Mouse (Mus musculus): ENCODE data around the gene Rbm47.
"Not testable (repeated sequence)": the region's sequence is repeated elsewhere in the genome, so short reads cannot be mapped to it uniquely, and the experiment has no call there.

The Rbm47 gene

GRCm38 (mm10) chr5:66013999-66014398 is 158.9 kb downstream of the Rbm47 start:
- no peak for DNase-seq

DNA sequence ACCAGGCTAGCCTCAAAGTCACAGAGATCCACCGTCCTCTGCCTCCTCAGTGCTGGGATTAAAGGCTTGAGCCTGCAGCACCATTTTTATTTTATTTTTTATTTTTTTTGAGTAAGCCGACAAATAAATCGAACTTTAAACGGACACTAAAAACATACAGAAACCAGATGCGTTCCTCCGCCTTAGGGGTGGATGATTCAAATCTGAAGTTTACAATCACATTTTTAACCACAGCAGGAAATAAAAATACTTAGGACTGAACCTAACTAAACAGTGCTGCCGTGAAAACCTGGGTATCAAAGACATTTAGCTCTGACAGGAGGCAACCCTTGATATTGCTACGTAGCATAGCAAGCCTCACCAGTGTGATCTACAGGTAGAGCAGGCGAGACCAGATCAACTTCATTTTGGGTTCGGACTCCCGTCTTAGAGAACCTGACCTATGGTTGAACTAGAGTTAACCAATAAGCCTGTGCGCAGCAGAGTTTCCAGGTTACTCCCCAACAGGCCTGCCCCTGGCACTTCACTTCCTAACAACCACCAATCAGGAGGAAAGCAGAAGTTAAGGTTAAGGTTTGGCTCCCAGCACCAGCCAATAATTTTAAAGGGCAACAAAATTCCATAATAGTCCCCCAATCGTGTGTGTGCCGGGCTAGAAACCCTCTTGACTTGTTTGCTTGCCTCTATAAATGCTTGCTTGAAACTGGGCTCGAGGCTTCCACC is 164.5 kb downstream of the Rbm47 start:
- no peak for DNase-seq

DNA sequence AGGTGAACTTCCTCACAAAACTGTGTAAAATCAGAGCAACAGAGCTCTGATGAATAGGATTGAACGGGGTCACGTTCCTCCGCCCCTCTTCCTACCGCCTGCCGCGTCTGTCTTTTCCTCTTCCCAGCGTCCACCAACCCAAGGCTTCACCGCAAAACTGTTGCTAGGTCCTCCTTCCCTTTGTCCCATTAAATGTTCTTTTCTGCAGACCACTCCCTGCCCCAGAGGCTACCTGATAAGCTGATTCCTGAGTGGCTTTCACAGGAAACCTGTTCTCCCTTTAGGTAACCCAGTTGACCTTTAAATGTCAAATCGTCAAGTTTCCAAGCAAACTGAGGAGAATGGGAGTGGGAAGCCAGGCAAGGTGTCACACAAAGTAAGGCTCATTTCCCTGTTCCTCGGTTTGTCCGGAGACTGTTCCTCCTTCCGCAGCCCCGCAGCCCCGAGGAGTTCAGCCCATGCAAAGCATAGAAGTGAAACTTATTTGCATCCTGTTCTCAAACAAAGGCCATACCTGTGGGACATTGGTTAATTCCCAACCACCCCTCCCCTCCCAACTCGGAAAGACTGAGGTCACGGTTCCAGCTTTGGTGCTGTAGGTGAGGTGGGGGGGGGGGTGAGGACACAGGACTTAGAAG is 167.8 kb downstream of the Rbm47 start:
- DNase-seq, result no peak

DNA sequence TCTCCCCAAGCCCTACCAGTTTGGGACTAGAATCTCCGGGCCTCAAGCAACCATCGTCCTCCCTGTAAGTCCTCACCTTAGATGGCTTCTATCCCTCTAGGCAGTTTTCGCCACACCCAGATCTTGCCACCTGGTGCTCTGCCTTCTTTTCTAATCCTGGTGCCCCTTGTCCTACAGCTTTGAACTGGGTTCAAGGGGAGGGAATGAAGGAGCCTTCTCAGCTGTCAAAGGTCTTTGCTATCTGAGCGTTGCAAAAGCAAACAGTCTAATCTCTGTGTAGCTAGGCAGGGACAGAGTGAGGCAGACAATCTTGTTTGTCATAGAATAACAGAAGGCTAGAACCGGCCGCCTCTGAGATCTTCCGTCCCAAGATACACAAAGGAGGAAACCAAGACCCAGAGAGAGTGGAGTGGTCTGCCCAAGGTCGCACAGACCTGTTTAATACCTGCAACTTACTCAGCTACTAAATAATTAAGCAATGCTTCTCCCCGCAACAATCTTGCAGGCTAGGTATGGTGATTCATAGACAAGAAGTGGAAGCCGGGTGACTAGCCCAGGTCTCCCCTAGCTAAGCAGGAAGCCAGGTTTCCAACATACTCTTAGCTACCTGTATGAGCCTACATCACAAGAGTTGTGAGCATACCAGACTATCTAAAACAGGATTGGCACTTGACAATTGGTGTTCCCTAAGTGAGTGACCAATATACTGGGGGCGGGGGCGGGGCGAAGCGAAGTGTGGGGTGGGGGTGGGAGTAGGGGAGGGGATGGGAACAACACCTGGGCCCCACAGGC is 168.6 kb downstream of the Rbm47 start, which contains the start of gene 9130230L23Rik:
9130230L23Rik (minus strand) TSS at position 152 of the 792 bp plus-strand sequence.
- no peak for DNase-seq

DNA sequence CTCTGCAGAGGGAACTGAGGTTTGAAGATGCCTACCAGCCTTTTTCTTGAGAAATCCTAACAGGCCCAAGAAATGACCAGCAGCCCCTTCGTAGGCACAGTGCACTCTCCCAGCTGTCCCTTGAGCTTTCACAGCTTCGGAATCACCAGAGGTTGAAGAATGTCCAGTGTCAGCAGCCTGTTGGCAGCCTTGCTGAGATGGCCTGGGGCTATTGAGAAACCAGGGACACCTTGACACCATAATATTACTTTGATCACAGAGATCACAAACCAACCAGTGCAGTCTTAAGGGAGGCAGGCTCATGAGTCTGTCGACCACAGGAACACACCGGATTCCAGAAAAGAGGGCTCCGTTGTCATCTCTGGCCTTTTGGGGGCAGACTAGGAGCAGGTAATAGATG is 171.7 kb downstream of the Rbm47 start:
- DNase-seq, result no peak

DNA sequence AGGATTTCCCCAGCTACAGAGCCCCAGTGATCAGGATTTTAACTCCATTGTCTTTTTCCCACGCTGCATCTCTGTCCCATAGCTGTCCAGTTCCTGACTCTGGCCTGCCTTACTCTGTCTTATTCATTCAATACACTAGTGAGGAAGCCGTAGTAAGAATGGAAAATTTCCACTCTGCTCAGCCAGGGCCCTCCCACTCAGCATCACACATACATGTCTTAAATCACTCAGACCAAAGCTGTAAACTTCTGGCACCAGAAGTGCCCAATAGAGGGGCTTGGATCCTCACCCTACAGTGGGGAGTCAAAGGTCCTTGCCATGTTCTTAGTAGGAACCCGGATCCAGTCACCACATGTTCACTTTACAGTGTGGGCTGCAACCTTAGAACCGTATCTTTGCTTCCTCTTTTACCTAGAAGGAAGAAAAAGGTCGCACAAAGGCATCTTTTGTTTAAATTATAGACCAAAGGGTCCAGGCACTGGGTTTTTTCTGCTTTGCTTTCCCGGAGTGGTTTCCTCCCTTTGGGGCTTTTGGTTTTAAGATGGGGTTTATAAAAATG is 172.3 kb downstream of the Rbm47 start:
- DNase-seq, result no peak

GRCm38 (mm10) chr5:66000074-66000473 is 172.8 kb downstream of the Rbm47 start:
- DNase-seq, result peak; percentile 42 to 62

DNA sequence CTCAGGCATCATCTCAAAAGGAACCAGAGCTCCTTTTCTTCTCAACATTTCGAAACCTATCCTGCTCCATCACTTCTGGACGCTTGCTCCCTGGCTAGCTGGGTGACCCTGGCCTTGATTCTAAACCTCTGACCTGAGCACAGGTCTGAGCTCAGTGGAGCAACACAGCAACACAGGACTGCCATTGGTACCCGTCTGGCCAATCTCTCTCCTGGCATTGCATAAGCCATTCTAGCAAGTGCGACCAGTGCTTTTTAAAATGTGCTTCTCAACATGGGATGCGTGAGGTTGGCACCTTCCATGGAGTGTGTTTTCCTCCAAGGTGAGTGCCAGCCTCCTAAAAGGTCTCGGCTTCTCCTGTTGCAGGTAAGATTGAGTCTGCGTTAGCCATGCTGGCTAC is 173.8 kb downstream of the Rbm47 start:
- DNase-seq, result peak in 1 of 2 experiments; percentile 11

DNA sequence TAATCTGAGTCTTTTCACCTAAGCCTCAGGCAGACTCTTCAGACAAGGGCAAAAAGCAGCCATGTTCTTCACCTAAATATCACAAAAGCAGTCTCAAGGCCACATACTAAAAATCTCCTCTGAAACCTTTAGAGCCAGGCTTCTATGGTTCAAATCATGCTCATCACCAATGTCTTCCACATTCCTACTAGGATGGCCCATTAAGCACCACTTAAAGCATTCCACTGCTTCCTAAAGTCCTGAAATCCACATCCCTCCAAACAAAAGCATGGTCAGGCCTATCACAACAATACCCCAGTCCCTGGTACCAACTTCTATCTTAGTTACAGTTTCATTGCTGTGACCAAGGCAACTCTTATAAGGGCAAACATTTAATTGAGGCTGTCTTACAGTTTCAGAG is 175.1 kb downstream of the Rbm47 start:
- DNase-seq, result no peak

DNA sequence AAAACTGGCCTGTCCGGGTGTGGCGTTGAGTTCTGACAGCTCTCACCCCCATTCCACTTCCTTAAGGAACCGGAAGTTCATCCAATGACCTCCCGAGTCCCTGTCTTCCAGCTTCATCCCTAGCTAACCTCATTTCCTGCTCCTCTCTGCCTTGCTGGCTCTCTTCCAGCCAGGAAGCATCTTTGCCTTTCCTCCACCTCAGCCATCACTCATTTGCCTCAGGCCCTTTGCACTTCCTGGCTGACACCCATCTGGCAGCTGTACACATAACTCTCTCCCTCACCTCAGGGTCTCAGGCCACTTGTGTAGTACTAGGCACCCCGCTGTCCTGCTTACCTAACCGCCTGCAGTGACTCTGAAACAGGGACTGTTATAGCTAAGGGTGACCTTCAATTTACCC is 178.3 kb downstream of the Rbm47 start:
- DNase-seq, result peak; percentile 16 to 29

- no peak for DNase-seq
Measured at GRCm38 (mm10) chr5:65991191-65991590, 181.7 kb downstream of the Rbm47 start.

- DNase-seq, result not testable (repeated sequence)
Measured at GRCm38 (mm10) chr5:65987004-65987403, 185.9 kb downstream of the Rbm47 start.

DNA sequence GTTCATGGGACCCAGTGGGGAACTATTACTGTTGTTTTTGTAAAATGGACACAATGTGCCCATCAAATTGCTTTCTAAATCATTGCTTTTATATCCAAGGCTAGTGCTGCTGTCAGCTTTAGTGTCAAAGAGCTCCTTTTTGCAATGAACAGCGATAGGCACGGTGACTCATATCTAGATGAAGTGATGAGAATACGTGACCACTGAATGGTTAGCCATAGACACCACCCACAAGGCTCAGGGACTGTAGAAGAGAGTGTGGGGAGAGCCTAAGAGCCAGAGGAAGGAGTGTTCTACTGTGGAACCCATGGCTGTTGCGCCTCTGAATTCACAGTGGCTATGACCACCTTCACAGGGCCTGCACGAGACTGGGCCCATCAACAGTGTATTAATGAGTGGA is 186.5 kb downstream of the Rbm47 start:
- DNase-seq, result no peak

GRCm38 (mm10) chr5:65975731-65976130 is 197.2 kb downstream of the Rbm47 start:
- no peak for DNase-seq

DNA sequence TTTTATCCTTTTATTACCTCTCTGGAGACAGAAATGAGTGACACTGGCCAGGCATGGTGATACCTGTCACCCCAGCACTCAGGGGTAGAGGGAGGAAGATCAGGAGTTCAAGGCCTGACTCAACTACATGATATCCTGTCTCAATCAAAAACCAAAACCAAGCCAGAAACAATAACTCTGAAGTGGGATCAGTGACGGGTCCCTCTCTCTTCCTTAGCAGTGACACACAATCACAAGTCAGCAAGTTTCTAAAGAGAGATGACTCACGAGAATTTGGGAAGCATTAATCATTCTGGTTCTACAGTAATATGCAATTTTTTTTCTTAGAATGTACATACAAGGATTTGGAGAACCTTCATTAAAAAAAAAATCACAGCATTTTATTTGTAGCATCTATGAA is 199.7 kb downstream of the Rbm47 start:
- DNase-seq, result no peak

DNA sequence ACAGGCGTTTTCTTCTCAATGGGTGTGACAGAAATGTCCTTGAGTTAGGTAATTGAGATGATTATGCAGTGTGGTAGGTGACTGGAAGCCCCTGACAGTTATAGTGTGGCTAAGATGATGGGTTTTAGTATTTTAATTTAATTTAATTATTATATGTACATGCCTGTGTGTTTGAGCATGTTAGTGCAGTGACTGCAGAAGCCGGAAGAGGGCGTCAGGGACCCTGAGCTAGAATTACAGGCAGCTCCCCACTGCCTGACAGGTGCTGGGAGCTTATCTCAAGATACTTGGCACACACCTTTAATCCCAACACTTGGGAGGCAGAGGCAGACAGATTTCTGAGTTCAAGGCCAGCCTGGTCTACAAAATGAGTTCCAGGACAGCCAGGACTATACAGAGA is 204.9 kb downstream of the Rbm47 start:
- no peak for DNase-seq

DNA sequence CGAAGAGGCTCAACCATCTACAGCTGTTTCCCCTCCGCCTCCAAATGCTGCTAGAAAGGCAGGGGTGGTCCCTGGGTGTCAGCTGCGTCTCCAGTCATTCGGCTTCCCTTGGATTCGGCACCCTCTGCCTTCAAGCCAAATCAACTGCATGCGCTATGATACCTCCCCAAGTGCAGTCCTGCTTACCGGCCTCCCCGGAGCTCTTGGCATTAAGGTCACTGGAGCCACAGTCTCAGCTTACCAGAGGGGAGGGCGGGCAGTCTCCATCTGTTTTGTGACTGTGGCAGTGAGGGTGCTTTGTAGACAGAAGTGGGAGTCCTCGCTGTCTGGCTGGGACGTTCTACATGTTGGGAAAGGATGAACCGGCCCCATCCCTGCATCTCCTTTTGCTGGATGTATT is 205.8 kb downstream of the Rbm47 start:
- DNase-seq, result peak in 1 of 2 experiments; percentile 11
